Mouse (Mus musculus) kidney, adult 2 months (tissue): ENCODE measurements around the gene Gramd1b.

Experiments used
- CTCF ChIP-seq: fragments of 200-500 bp; conservative IDR thresholded peaks from 2 replicates; pipeline ENCODE4 v1.5.1; 2011; ENCODE audit warnings: low read depth, mild to moderate bottlenecking, control low read depth, low read length, moderate library complexity, mixed read lengths; ENCODE audit not compliant: insufficient read depth, insufficient read length
- POLR2A ChIP-seq: fragments of 200-500 bp; IDR thresholded peaks from one replicate; pipeline ENCODE4 v1.6.1; 2011; ENCODE audit warnings: low read depth, low read length, control low read depth

GRCm38 (mm10) chr9:40511970-40512369 is 19.2 kb downstream of the Gramd1b start:
- no peak for TF ChIP-seq POLR2A
- no peak for TF ChIP-seq CTCF
